Mouse (Mus musculus) C2C12 (cell line): ENCODE measurements around the gene Fbxo36.

Source experiments
- CEBPB ChIP-seq: IDR thresholded peaks from one replicate; pipeline ENCODE4 v1.6.1; 2011; ENCODE audit warnings: low read depth, mild to moderate bottlenecking, control low read depth, moderate library complexity
- CTCF ChIP-seq: IDR thresholded peaks from one replicate; pipeline ENCODE4 v1.5.1; 2011; ENCODE audit not compliant: control insufficient read depth, insufficient read depth, insufficient read length
- MAX ChIP-seq: IDR thresholded peaks from one replicate; pipeline ENCODE4 v1.6.1; 2011; ENCODE audit warnings: mild to moderate bottlenecking, control low read depth
- MYOD1 ChIP-seq: IDR thresholded peaks from one replicate; pipeline ENCODE4 v1.6.1; 2011; ENCODE audit warnings: low read depth; ENCODE audit not compliant: control insufficient read depth, insufficient read length
- USF1 ChIP-seq: IDR thresholded peaks from one replicate; pipeline ENCODE4 v1.6.1; 2011; ENCODE audit warnings: low read depth, mild to moderate bottlenecking, control low read depth, moderate library complexity

DNA sequence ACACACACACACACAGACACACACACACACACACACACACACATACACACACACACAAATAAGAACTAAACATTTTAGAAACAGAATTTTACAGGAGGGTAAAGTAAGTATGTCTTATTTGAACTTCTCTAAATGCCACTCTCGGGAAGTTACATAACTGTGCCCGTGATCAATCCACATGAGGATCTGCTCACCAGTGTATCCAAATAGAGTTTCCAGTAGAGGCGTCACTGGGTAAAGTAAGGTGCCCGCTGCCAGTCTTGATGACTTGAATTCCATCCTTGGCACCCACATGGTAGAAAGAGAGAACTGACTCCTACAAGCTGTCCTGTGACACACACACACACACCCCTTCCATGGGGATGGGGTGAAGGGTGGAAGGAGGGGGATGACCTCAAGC is 43.3 kb downstream of the Fbxo36 start:
- no peak for TF ChIP-seq CTCF
- no peak for TF ChIP-seq MYOD1
- no peak for TF ChIP-seq MAX
- no peak for TF ChIP-seq USF1
- no peak for TF ChIP-seq CEBPB
